Mouse (Mus musculus): Measurements from ENCODE around the gene Marcksl1.

Marcksl1 gene

DNA sequence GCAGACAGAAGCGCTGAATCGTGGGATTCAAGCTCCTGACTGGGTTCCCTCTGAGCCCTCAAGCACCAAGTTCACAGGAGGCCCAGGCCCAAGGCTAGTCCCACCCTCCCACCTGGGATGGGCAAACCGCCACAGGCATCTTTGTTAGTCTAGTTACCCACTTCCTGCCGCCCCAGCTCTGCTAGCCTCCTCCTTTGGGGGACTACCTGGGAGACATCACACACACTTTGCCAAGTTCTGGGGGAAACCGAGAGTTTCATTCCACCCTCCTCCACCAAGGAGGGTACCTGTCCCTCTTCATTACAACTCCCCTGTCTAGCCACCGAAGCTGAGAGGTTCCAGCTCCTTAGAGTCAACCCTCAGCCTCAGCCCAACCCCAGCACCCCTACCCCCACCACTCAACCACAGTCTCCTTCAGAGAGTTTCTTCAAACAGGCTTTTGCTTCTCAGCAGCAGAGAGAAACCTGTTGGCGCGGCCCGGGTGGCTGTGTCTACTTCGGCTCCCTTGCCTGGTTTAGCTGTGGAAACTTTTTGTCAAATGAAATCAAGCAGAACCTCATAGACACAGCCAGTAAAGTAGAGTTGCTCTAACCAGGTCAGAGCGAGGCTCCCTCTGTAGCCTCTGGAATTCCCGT is 45.1 kb downstream of the Marcksl1 start:
- no peak for DNase-seq (ENCODE audit: low spot score)

DNA sequence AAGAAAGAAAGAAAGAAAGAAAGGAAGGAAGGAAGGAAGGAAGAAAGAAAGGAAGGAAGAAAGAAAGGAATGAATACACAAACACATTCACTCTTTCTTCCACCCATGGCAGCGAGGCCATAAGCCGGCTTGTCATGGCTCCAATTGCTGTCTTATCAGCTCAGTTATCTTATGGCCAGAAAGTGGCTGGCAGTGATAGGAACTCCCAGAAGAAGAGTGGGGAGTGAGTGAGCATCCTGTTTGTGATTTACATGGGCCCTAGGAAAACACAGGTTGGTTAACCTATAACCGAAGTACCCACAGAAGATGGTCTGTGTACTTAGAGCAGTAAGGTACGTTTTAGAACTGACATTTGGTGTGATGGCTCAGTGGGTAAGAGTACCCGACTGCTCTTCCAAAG is 47.8 kb downstream of the Marcksl1 start:
- DNase-seq (ENCODE audit: low spot score): no peak

DNA sequence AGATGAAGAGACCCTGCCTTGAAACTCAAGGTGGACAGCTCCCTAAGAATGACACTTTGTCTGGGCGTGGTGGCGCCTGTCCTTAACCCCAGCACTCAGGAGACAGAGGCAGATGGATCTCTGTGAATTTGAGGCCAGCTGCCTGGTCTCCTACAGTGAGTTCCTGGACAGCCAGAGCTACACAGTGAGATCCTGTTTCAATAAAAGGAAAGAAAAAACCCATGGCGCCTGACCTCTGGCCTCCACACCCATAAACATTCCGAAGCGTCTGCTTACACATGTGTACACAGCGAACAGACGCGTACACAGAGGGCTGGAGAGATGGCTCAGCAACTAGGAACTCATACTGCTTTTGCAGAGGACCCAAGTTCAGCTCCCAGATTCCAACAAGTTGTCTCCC is 50.3 kb downstream of the Marcksl1 start:
- no peak for DNase-seq (ENCODE audit: low spot score)

DNA sequence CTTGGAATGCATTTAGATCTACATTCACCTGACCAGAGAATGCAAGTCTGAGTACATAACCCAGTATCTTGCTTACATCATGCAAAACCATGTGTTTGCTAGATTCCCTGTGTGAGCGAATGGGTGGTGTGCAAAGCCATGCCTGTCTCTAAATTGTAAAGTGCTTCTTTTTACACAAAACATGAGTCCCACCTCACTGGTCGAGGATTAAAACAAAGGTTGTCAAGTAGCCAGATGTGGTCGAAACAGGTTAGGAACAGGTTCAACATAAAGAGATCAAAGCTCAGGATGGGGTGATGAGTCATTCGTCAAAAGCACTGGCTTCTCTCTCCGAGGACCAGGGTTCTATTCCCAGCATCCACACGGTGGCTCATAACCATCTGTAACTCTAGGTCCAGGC is 51.8 kb downstream of the Marcksl1 start:
- no peak for DNase-seq (ENCODE audit: low spot score)
